Mouse (Mus musculus) T-helper 2 cell (primary cell): ENCODE data around the gene Lca5l.

Experiments
- in situ Hi-C: fragments of 300-600 bp; cut with MboI, MseI; formaldehyde crosslinking; loops from one replicate; pipeline ENCODE4 v1.15.1; 2025; ENCODE audit warnings: high pct_unique_total_duplicates

Gene Lca5l

DNA sequence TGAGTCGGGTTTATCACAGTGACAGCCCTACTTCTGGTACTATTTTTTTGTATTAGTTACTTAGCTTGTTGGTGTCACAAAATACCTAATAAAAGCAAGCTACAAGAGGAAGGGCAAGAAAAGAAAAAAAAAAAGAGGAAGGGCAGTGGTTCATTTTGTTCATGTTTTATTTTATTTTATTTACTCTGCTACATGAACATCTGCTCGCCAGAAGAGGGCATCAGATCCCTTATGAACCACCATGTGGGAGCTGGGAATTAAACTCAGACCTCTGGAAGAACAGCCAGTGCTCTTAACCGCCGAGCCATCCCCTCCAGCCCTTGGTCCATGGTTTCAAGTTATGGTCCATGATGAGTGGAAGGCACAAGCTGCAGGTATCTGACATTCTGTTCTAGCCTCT lies 77.3 kb downstream of the Lca5l start:
- in situ Hi-C loops: no loop called here

- in situ Hi-C loops: no loop called here
Measured at GRCm38 (mm10) chr16:96112769-96113168, 79.3 kb downstream of the Lca5l start.

GRCm38 (mm10) chr16:96110655-96111345 lies 81.3 kb downstream of the Lca5l start:
- in situ Hi-C loops: no loop called here

DNA sequence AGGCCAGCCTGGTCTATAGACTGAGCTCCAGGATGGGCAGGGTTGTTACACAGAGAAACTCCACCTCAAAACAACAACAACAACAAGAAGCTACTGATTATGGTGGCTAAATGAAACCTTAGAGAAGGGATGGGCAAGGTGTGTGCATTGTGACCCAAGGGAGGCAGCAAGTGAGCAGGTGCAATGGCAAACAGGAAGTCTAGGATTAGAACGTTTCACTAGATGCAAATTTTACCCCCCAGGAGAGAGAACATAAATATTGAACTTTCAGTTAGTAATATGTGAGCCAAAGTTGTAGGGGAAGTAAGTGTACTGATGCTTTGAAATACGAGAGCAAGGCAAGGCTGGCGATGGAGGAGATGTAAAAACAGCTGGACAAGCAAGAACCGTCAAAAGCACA lies 82.4 kb downstream of the Lca5l start:
- in situ Hi-C loops: no loop called here
